Mouse (Mus musculus) myocyte (in vitro differentiated cells): ENCODE results near the gene Bex1.

ENCODE experiments used
- CEBPB ChIP-seq: IDR thresholded peaks from 2 replicates; pipeline ENCODE4 v1.6.1; 2011; ENCODE audit warnings: mild to moderate bottlenecking, moderate library complexity; ENCODE audit not compliant: poor library complexity, insufficient read depth, severe bottlenecking
- E2F4 ChIP-seq: IDR thresholded peaks from one replicate; pipeline ENCODE4 v1.6.1; 2011; ENCODE audit warnings: mild to moderate bottlenecking, control low read depth, moderate library complexity; ENCODE audit not compliant: insufficient read depth
- MAX ChIP-seq: IDR thresholded peaks from one replicate; pipeline ENCODE4 v1.6.1; 2011; ENCODE audit warnings: low read depth, mild to moderate bottlenecking, control low read depth
- MYOD1 ChIP-seq, 3 experiments: IDR thresholded peaks; one replicate each; pipeline ENCODE4 v1.6.1; 2011; ENCODE audit warnings: control low read depth in 2 of 3, low read depth in 2 of 3, mild to moderate bottlenecking in 2 of 3, moderate library complexity in 1 of 3; ENCODE audit not compliant: insufficient read length in 2 of 3, control insufficient read depth in 1 of 3
- MYOG ChIP-seq, 3 experiments: IDR thresholded peaks; one replicate each; pipeline ENCODE4 v1.6.1; 2011; ENCODE audit warnings: control low read depth in 2 of 3, low read depth in 2 of 3, mild to moderate bottlenecking in 2 of 3; ENCODE audit not compliant: insufficient read length in 2 of 3, control insufficient read depth in 1 of 3, insufficient read depth in 1 of 3
- POLR2A ChIP-seq: IDR thresholded peaks from one replicate; pipeline ENCODE4 v1.6.1; 2011; ENCODE audit warnings: low read depth, mild to moderate bottlenecking, control low read depth, moderate library complexity; ENCODE audit not compliant: insufficient read length
- POLR2AphosphoS2 ChIP-seq: IDR thresholded peaks from one replicate; pipeline ENCODE4 v1.6.1; 2011; ENCODE audit warnings: low read depth, control low read depth; ENCODE audit not compliant: insufficient read length
- SRF ChIP-seq: IDR thresholded peaks from one replicate; pipeline ENCODE4 v1.6.1; 2011; ENCODE audit warnings: low read depth; ENCODE audit not compliant: control insufficient read depth, insufficient read length
- TCF12 ChIP-seq: IDR thresholded peaks from one replicate; pipeline ENCODE4 v1.6.1; 2011; ENCODE audit warnings: mild to moderate bottlenecking, control low read depth; ENCODE audit not compliant: poor library complexity, insufficient read depth, severe bottlenecking
- USF1 ChIP-seq: IDR thresholded peaks from one replicate; pipeline ENCODE4 v1.6.1; 2011; ENCODE audit warnings: low read depth, mild to moderate bottlenecking, control low read depth, moderate library complexity

- TF ChIP-seq USF1 (peak; percentile 33), MAX (no peak), POLR2AphosphoS2 (no peak), POLR2A (no peak), MYOD1 (IDR thresholded peaks at IDR 0.05; ENCODE audit: control insufficient read depth in 1 of 3, insufficient read length in 2 of 3, low read depth in 2 of 3) (peak in 1 of 3 experiments; percentile 51), TCF12 (no peak), CEBPB (no peak), E2F4 (no peak), MYOG (IDR thresholded peaks at IDR 0.05; ENCODE audit: control insufficient read depth in 1 of 3, insufficient read depth in 1 of 3, insufficient read length in 2 of 3, low read depth in 2 of 3) (no peak), SRF (no peak)
Measured at GRCm38 (mm10) chrX:136203664-136204066, 11.6 kb downstream of the Bex1 start, which contains the start of gene Tceal5.
